Mouse (Mus musculus) lung, adult 2 months (tissue): ENCODE measurements at regions not wholly inside any gene's neighbourhood (a gene's known extent, or its start where the extent isn't known, plus 50 kb on each side); places are given as distances from the start of the nearest gene placed in this dataset.

Experiments used
- DNase-seq: peaks from one replicate; pipeline ENCODE4 v3.0.0; 2022
- H3K4me1 ChIP-seq: fragments of 200-500 bp; 2 replicates; pipeline ENCODE4 v1.6.1; 2011; ENCODE audit warnings: low read length; ENCODE audit not compliant: control insufficient read depth, insufficient read depth
- H3K4me3 ChIP-seq: fragments of 200-500 bp; replicated peaks from 2 replicates; pipeline ENCODE3; 2011; ENCODE audit warnings: low read depth, mild to moderate bottlenecking, control low read depth, low read length; ENCODE audit errors: extremely low read depth
- CTCF ChIP-seq: fragments of 200-500 bp; IDR thresholded peaks from 2 replicates; pipeline ENCODE4 v1.5.1; 2011; ENCODE audit warnings: mild to moderate bottlenecking, low read length, control low read depth; ENCODE audit not compliant: insufficient read depth
- POLR2A ChIP-seq: fragments of 200-500 bp; IDR thresholded peaks from 2 replicates; pipeline ENCODE4 v1.6.1; 2011; ENCODE audit warnings: low read depth, mild to moderate bottlenecking, control low read depth, low read length, borderline replicate concordance; ENCODE audit errors: extremely low read depth
- WGBS: fragments of 180-500 bp; shearing (Covaris S2); methylation state at CpG from one replicate; pipeline ENCODE4 v1.1.7; 2018; 5-methylcytosine and 5-hydroxymethylcytosine counted together

- 43% methylated on average over 11 of the region's 11 CpGs for WGBS
- H3K4me1 ChIP-seq = no peaks in the 10 kb centered on the region
- TF ChIP-seq CTCF (peak; percentile 11; the same call in 1 of the 2 replicates), POLR2A (no peak)
- H3K4me3 ChIP-seq = no peak overlapping the region
- no peak for DNase-seq
Observed at GRCm38 (mm10) chr12:10571643-10572377, 181.2 kb downstream of the Rdh14 start.

DNA sequence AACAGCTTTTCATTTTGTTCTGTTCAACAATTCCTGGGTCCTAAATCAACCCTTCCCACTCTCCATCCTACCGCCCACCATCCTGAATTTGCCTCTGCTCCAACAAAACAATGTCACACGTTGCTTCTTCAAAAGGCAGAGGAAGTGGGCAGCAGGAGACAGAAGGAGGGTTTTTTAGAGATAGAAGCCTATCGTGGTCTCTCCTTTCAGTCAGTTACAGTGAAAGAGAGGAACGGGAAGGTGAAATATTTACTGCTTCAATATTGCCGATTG lies 181.7 kb downstream of the Rdh14 start:
- no peak for TF ChIP-seq CTCF
- no peak for TF ChIP-seq POLR2A
- Histone ChIP-seq H3K4me1 (no peaks in the 10 kb centered on the region), H3K4me3 (no peak overlapping the region)
- DNase-seq = no peak
- 47% methylated on average over 5 of the region's 5 CpGs for WGBS

DNA sequence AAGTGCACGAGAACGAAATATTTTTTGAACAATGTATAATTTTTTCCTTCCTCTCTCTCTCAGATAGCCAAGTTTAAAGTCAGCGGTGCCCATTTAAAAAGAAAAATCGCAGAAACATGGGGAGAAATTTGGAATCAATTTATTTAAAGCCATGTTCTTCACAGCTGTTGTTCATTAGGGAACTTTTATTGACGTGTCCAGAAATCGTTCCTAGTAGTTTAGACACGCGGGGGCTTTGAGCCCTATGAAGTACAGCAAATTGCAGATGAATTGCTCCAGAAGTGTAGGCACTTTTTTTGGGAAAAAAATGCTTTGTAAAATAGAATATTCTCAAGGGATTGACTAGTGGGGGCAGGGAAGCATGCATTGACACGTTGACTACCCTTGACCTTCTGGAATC lies 182.8 kb downstream of the Rdh14 start:
- TF ChIP-seq CTCF (no peak), POLR2A (no peak)
- no peak overlapping the region for H3K4me3 ChIP-seq
- WGBS = 74% methylated on average over 9 of the region's 9 CpGs
- H3K4me1 ChIP-seq = no peaks in the 10 kb centered on the region
- DNase-seq = no peak

DNA sequence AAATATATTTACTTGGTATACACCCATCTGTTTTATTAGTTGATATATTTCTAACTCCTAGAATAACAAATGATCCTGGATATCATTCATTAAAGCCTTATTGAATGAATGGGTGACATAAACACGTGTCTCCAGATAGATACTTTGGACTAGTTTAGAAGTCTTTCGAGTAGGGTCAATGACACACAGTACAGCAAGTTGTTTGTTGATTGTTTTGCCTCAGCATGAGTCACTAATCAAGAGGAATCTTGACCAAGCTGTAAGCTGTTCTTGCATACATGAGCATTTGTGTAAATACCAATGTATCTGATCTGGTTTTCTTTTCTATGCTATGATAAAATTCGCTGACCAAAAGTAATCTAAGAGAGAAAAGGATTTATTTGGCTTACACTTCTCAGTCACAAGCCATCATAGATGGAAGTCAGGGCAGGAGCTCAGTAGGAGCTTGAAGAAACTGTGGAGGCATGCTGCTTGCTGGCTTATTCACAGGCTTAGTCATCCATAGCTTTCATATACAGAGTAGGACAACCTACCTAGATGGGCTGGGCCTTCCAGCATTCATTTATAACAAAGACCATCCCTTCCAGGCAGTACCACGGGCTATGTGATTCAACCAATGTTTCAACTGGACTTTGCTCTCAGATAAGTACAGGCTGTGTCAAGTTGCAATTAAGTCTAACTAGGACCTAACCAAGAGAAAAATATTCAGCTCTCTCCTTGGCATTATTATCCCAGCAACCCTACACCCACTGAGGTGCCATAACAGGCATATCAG lies 192.5 kb downstream of the Rdh14 start:
- WGBS = 64% methylated on average over 4 of the region's 4 CpGs
- TF ChIP-seq CTCF = no peak
- H3K4me1 ChIP-seq = no peaks in the 10 kb centered on the region
- H3K4me3 ChIP-seq = no peak overlapping the region
- DNase-seq = no peak

DNA sequence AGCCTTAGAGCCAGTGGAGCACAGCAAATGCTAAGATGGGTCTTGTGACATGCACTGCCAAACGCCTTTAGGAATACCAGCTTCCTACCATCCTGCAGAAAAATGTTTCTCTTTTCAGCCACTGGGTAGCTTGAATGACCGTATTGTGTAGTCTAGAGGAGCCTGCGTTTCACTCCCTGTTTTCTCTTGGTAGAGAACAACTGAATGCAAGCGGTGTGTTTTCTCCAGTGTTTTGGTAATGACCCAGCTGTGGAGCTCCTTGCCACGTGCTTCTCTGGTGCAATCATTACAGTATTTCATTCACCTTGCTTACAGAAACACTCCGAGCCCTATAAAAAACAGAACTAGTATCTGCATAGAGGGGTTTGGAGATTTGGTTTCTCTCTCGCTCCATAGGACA lies 193.5 kb downstream of the Rdh14 start:
- Histone ChIP-seq H3K4me3 (no peak overlapping the region), H3K4me1 (no peaks in the 10 kb centered on the region)
- TF ChIP-seq POLR2A = no peak
- TF ChIP-seq CTCF = no peak
- no peak for DNase-seq
- 70% methylated on average over 7 of the region's 7 CpGs for WGBS

DNA sequence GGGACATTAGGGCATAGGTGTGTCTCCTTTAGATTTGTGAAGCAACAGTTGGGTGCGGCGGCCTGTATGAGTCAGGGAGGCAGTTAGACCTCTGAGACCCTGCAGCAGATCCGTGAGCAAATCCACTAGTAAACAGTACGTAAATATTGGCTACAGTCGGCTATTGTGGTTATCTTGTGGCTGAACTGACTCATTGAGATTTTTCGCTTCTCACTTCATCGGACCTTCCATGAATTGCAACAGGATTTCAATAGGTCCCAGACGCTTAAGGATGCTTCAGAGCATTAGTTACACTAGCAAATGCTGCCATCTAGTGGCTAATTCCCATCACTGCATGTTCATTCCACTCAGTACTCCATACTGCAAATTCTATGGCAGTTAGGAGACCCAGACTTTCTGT lies 199.0 kb downstream of the Rdh14 start:
- no peak overlapping the region for H3K4me3 ChIP-seq
- TF ChIP-seq CTCF (no peak), POLR2A (no peak)
- H3K4me1 ChIP-seq = no peaks in the 10 kb centered on the region
- peak; percentile 32 for DNase-seq
- WGBS = 25% methylated on average over 8 of the region's 8 CpGs

DNA sequence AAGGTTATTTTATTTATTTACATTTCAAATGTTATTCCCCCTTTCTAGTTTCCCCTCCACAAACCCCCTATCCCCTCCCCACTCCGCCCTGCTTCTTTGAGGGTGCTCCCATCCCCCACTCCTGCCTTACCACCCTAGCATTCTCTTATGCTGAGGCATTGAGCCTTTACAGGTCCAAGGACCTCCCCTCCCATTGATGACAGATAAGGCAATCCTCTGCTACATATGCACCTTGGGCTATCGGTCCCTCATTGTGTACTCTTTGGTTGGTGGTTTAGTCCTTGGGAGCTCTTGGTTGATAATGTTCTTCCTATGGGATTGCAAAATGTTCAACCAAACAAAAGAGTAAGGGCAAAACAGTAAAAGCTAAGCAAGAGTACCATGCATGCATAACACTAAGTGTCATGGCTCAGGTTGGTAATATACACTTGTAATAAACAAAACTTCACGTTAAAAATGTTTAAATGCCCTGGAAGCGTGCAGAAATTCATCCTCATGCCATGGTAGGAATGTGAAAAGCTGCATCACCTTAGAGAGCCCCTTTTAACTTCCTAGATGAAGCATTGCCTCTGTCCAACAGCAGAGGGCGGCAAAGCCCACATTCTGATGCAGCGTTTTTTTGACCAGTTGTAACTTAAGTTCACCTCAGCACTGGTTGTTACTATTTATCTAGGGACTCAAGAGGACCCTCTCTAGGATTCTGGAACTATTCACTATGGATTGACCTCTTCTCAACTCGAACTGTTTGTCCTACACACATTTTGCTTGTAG lies 207.6 kb downstream of the Rdh14 start:
- WGBS = 12% methylated on average over 7 of the region's 7 CpGs

DNA sequence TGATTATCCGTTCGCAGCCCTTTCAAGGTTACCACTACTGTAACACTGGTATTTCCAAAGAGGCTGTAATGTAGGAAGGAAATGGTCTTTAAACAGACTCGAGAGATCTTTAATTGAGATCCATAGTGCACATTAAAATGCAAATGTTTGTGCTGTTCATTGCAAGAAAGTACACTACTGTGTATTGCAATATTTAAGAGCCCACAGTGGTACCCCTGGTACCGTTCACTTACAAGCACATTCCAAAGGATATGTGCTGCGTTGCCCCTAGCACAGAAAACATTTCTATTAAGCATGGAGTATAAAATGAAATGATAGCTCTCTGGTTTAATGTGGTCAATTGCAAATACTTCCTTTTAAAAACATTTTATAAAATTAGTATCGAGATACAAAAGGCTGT lies 209.5 kb downstream of the Rdh14 start:
- WGBS = 69% methylated on average over 6 of the region's 6 CpGs
- TF ChIP-seq CTCF = no peak
- TF ChIP-seq POLR2A = no peak
- Histone ChIP-seq H3K4me1 (no peaks in the 10 kb centered on the region), H3K4me3 (no peak overlapping the region)
- DNase-seq = no peak

More for the DNA sequence above, 207.6 kb downstream of the Rdh14 start:
- TF ChIP-seq POLR2A = no peak
- peak; percentile 55 for TF ChIP-seq CTCF
- no peaks in the 10 kb centered on the region for H3K4me1 ChIP-seq
- no peak overlapping the region for H3K4me3 ChIP-seq
- peak; percentile 33 for DNase-seq

DNA sequence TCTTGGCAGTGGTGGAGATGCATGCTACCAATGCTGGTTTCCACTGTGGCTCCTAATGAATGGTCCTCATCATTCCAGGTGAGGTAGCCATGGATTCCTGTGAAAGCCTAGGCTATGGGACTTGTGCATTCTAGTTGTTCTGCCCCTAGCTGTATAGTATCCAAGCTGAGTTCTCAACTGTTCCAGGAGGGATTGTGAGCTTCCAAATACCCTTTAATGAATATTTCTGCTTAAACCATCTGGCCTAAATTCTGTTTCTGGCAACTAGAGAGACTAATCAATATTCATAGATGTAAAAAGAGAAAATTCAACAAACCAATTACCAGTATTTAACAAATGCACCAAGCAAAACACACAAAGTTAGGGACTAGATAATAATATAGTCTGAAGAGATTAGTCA lies 227.7 kb downstream of the Rdh14 start:
- no peak overlapping the region for H3K4me3 ChIP-seq
- no peak for DNase-seq
- H3K4me1 ChIP-seq = no peaks in the 10 kb centered on the region
- TF ChIP-seq POLR2A (no peak), CTCF (no peak)

DNA sequence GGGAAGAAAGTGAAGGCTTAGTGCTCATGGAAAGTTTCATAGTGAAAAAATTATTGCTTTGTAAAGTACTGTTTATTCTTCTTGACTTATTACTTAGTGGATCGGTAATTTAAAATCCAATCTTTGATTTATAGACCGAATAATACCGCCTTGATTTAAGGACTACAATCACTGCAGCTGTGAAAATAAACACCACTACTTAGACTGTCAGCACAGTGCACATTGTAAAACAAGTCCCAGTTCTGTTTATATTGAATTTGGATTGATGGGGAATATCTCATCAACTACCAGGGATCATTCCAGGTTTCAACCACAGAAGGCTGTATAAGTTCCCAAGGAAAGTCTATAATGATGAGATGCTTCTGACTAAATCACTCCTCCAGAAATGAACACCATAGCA lies 230.0 kb downstream of the Rdh14 start:
- TF ChIP-seq CTCF = no peak
- no peak for TF ChIP-seq POLR2A
- no peaks in the 10 kb centered on the region for H3K4me1 ChIP-seq
- no peak for DNase-seq
- H3K4me3 ChIP-seq = no peak overlapping the region
- 37% methylated on average over 3 of the region's 3 CpGs for WGBS
